Mouse (Mus musculus): ENCODE data around the gene Ccin. TPM values are rescaled to one million over a fixed set of nuclear protein-coding genes. Genes with fewer than 3 reads are reported as not detected.
A peak's percentile ranks its signal among the peaks of the same experiment; 100 is the strongest.

The Ccin gene
- polyA plus RNA-seq, 1 experiment: not detected

DNA sequence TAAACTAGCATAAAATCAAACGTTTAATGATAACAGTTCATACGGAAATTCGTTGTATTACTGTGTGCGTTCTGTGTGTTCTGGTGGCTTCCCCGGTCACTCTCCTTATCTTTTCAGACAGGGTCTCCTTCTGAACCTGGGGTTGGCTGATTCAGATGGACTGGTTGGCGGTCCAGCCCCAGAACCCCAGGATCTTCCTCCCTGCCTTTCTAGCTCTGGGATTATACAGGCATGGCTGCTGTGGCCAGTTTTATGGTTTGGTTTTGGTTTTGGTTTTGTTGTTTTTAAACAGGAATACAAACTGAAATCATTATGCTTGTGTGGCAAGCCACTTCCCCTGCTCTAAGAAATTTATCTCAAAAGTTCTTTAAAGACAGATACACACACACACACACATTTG lies 23.1 kb upstream of the Ccin start:
- no peak for TF ChIP-seq POLR2A (IDR thresholded peaks at IDR 0.05; ENCODE audit: borderline replicate concordance, low read depth, low read length)
- TF ChIP-seq CTCF (IDR thresholded peaks at IDR 0.05; ENCODE audit: low read depth, low read length): no peak
- Histone ChIP-seq H3K4me3 (ENCODE audit: insufficient read depth, low read length) (peak overlapping the region; percentile 43), H3K4me1 (ENCODE audit: control insufficient read depth, insufficient read depth, low read length) (peaks cover 43% of the 10 kb centered on the region), H3K27ac (ENCODE audit: insufficient read depth, low read depth, low read length) (peak overlapping the region; percentile 80)

DNA sequence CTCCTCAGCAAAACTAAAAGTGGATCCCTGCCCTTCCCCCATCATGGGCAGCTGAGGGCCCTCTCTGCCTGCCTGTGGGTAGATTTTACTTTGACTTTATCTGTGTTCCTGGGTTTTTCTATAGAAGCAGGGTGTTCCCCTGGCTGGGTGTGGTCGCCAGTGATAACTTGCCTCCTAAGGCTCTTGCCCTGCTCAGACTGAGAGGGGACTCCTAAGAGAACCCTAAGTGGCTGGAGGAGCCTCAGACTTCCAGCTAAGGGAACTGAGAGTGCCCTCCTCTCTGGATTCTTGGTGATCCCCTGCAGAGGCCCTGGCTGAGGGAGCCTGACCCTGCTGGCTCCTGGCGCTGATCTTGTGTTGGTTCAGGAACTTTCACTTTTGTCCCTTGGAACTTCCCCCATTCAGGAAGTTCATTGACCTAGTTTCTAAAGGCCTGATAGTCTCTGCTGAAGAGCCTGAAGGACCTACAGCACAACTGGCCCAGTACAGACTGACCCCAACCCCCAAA lies 18.9 kb upstream of the Ccin start:
- Histone ChIP-seq H3K27ac (ENCODE audit: insufficient read depth, low read depth, low read length) (peak overlapping the region; percentile 61), H3K4me1 (ENCODE audit: control insufficient read depth, insufficient read depth, low read length) (peaks cover 54% of the 10 kb centered on the region), H3K4me3 (ENCODE audit: insufficient read depth, low read length) (peak overlapping the region; percentile 29; the same call in 1 of the 2 replicates)
- TF ChIP-seq POLR2A (IDR thresholded peaks at IDR 0.05; ENCODE audit: borderline replicate concordance, low read depth, low read length) (no peak), CTCF (IDR thresholded peaks at IDR 0.05; ENCODE audit: low read depth, low read length) (no peak)

DNA sequence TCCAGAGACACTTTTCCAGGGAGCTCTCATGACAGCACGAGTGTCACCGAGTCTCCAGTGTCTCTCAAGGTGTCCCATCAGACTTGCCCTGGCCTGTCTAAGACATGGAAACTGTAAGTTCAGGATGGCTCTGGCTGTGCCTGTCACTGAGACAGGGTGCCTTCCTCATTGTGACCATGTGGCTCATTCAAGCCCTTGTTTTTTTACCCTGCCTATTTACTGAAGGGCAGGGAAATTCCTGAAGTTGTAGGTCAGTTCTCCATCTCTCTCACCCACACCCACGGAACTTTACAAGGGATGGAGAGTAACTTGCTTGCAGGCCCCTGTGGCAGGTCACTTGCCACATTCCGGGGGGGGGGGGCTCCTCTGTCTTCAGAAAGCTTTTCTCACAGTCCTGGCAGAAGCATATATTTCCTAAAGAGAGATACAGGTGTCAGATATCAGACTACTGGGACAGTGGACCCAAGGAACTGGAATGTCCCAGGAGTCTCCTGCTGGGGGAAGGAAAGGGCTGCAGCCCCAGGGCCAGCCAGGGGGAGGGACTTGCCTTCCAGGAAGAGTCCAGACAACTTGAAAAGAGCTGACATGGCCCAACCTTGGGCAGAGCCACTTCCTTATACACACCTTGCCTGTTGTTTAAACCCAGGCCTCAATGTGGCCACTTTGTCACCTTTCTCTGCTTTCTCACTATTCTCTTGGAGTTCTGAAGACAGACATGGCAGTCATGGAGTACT lies 18.2 kb upstream of the Ccin start:
- H3K4me1 ChIP-seq (ENCODE audit: control insufficient read depth, insufficient read depth, low read length): peaks cover 50% of the 10 kb centered on the region
- peak overlapping the region; percentile 61; the same call in 1 of the 2 replicates for H3K27ac ChIP-seq (ENCODE audit: insufficient read depth, low read depth, low read length)
- TF ChIP-seq POLR2A (IDR thresholded peaks at IDR 0.05; ENCODE audit: borderline replicate concordance, low read depth, low read length) (no peak), CTCF (IDR thresholded peaks at IDR 0.05; ENCODE audit: low read depth, low read length) (no peak)
- no peak overlapping the region for H3K4me3 ChIP-seq (ENCODE audit: insufficient read depth, low read length)

DNA sequence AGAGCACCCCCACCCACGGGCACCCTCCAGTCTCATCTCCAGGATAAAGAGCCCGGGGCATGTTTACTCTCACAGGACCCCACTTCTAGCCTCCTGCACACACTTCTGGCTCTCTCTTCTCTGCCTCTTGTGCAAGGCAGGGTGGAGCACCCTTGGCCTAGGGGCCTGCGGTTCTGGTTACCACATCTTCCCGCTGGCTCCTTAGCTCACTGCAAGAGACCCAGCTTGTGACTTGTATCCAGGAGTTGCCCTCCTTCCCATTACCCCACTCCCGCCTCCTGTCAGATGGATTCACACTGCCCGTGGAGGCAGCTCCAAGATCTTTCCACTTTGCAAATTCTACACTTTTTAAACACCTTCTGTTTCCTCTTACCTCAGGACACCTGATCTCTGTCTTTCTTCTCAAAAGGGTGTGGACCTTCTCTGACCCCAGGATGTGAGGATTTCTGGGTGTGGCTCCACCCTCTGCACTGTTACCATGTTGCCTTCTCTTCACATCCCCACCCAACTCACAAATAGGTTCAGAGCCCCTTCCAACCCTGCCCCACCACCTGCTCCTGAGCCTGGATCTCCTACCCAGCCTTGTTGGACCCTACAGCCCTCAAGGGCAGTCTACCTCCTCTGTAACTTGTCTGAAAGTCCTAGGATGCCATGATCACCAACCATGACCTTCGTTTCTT lies 17.3 kb upstream of the Ccin start:
- no peak for TF ChIP-seq POLR2A (IDR thresholded peaks at IDR 0.05; ENCODE audit: borderline replicate concordance, low read depth, low read length)
- Histone ChIP-seq H3K4me1 (ENCODE audit: control insufficient read depth, insufficient read depth, low read length) (peaks cover 43% of the 10 kb centered on the region), H3K4me3 (ENCODE audit: insufficient read depth, low read length) (no peak overlapping the region), H3K27ac (ENCODE audit: insufficient read depth, low read depth, low read length) (no peak overlapping the region)

DNA sequence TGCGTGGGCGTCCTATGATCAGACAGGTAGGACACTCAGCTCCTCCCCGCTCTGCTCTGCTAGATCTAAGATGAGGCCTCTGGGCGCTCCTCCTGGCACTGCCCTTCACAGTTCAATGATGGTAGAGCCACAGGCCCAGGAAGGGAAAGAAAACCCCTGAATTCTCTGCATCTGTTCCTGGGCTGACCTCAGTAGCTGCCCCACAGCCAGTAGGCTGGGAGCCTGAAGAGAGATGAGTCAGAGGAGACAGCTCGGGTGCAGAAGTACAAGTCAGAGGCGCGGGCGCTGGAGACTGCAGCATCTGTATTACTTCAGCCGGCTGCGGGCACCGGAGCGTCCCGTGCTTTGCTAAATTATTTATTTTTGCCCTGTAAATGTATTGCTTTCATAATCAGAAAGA lies 14.6 kb upstream of the Ccin start:
- Histone ChIP-seq H3K4me1 (ENCODE audit: control insufficient read depth, insufficient read depth, low read length) (peaks cover 53% of the 10 kb centered on the region), H3K4me3 (ENCODE audit: insufficient read depth, low read length) (no peak overlapping the region), H3K27ac (ENCODE audit: insufficient read depth, low read depth, low read length) (no peak overlapping the region)
- TF ChIP-seq CTCF (IDR thresholded peaks at IDR 0.05; ENCODE audit: low read depth, low read length): no peak

DNA sequence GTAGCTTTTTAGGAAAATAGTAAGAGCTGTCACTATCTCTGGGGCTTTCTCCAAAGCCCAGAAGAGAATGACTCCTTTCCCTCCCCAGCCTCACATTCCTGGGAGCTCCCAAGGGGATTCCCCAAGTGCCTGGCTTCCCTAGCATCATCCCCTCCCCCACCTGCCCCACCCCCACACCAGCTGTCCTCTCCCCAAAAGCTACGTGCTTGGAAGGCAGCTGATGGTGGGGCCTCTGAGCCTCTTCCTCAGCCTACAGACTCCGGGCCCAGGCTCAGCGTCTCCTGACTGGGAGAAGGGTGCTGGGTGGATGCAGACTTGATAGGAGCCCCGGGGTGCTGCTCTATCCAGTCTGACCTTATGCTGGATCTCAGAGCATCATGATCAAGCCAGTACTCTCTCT lies 13.9 kb upstream of the Ccin start:
- Histone ChIP-seq H3K4me1 (ENCODE audit: control insufficient read depth, insufficient read depth, low read length) (peaks cover 53% of the 10 kb centered on the region), H3K4me3 (ENCODE audit: insufficient read depth, low read length) (no peak overlapping the region), H3K27ac (ENCODE audit: insufficient read depth, low read depth, low read length) (no peak overlapping the region)
- no peak for TF ChIP-seq POLR2A (IDR thresholded peaks at IDR 0.05; ENCODE audit: borderline replicate concordance, low read depth, low read length)
- no peak for TF ChIP-seq CTCF (IDR thresholded peaks at IDR 0.05; ENCODE audit: low read depth, low read length)

DNA sequence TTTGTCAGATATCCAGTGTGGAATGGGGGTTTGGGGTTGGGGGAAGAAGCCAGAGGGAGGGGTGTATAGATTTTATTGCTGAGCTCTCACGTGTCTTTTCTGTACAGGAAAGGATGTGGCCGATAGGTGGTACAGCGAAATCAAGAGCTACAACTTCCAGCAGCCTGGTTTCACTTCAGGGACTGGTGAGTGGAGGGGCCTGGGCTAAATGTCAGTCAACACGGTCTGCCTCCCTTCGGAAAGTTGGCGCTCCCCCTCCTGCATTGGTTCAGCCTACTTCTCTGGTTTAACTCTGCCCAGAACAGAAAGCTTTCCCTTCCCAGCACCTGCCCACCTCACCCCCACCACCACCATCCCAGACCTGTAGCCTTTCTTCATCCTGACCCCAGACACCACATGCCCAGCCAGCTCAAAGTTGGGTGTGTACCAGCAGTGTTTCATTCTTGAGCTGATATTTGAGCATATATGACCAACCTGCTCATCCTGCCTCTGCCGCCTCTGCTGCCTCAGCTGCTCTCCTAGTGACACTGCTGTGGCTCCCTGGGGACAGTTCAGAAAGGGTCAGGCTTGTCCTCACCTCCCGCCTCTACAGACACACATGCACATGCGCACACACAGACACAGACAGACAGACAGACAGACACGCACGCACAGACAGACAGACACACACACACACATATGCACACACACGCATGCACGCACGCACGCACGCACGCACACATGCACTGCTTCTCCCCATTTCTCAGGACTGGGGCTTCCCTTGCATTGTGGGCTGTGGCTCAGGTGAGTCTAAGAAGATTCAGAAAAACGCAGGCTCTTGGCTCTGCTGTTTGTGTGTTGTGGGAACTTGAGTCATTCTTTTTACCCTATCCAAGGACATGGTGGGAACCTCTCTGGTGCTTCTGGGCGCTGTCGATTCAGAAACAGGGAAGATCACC lies 12.6 kb upstream of the Ccin start:
- no peak overlapping the region for H3K4me3 ChIP-seq (ENCODE audit: insufficient read depth, low read length)
- TF ChIP-seq POLR2A (IDR thresholded peaks at IDR 0.05; ENCODE audit: borderline replicate concordance, low read depth, low read length) (no peak), CTCF (IDR thresholded peaks at IDR 0.05; ENCODE audit: low read depth, low read length) (no peak)
- peaks cover 52% of the 10 kb centered on the region for H3K4me1 ChIP-seq (ENCODE audit: control insufficient read depth, insufficient read depth, low read length)
- H3K27ac ChIP-seq (ENCODE audit: insufficient read depth, low read depth, low read length): no peak overlapping the region

DNA sequence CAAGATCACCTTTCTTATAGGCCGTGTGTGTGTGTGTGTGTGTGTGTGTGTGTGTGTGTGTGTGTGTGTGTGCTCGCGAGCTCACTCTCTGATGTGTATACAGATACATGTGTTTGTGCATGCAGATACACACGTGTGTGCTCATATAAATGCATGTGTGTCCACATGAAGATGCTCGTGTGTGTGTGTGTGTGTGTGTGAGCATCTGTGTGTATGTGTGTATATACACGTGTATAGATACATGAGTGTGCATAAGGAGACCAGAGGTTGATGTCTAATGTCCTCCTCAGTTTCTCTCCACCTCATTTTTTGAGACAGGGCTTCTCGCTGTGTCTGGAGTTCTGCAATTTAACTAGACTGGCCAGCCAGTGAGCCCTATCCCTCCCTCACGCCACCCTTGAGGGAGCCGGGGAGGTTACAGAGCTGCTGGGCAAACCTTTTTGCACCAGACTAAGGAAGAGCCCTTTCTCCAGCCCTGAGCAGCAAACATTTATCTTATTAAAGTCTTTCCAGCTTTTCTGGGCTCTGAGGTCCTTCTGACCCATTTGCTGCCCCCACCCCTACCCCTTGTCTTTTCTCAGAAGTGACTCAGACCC lies 11.6 kb upstream of the Ccin start:
- H3K4me3 ChIP-seq (ENCODE audit: insufficient read depth, low read length): peak overlapping the region; percentile 23; the same call in 1 of the 2 replicates
- peak overlapping the region; percentile 52 for H3K27ac ChIP-seq (ENCODE audit: insufficient read depth, low read depth, low read length)
- no peak for TF ChIP-seq POLR2A (IDR thresholded peaks at IDR 0.05; ENCODE audit: borderline replicate concordance, low read depth, low read length)
- no peak for TF ChIP-seq CTCF (IDR thresholded peaks at IDR 0.05; ENCODE audit: low read depth, low read length)
- peaks cover 51% of the 10 kb centered on the region for H3K4me1 ChIP-seq (ENCODE audit: control insufficient read depth, insufficient read depth, low read length)

DNA sequence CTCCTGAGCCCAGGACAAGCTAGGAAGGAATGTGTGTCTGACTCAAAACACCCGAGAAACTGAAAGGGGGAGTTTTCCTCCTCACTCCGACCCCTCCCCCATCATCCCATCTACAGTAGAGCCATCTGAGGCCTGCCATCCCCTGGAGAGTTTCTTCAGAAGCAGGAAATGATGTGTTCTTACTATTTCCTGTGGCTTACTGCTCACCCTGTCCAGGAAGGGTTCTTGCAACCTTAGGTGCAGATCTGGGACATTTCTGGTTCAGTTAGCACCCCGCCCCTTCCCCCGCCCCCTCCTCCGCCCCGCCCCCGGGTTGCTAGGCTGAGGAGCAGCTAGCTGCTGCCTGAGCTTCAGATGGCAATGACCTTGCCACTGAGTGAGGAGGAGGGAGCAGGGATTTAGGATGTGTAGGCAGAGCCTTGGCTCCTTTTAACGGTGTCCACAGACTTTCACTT lies 11.1 kb upstream of the Ccin start:
- Histone ChIP-seq H3K27ac (ENCODE audit: insufficient read depth, low read depth, low read length) (peak overlapping the region; percentile 52), H3K4me3 (ENCODE audit: insufficient read depth, low read length) (peak overlapping the region; percentile 23; the same call in 1 of the 2 replicates), H3K4me1 (ENCODE audit: control insufficient read depth, insufficient read depth, low read length) (peaks cover 50% of the 10 kb centered on the region)
- TF ChIP-seq CTCF (IDR thresholded peaks at IDR 0.05; ENCODE audit: low read depth, low read length) (no peak), POLR2A (IDR thresholded peaks at IDR 0.05; ENCODE audit: borderline replicate concordance, low read depth, low read length) (no peak)
